Mouse (Mus musculus): ENCODE results near the gene Rims1.

- no peak for TF ChIP-seq CTCF (IDR thresholded peaks at IDR 0.05; ENCODE audit: low read depth, low read length)
- TF ChIP-seq EP300 (IDR thresholded peaks at IDR 0.05; ENCODE audit: insufficient read depth, low read depth, low read length): no peak
These were observed 35.1 kb downstream of the Rims1 start for GRCm38 (mm10) chr1:22770530-22771254.
